Mouse (Mus musculus) urinary bladder, postnatal 14 days (tissue): Measurements from ENCODE around the gene Ntm.

ENCODE experiments used
- DNase-seq: peaks from one replicate; pipeline ENCODE4 v3.0.0; 2021; ENCODE audit warnings: low spot score

Ntm gene

DNA sequence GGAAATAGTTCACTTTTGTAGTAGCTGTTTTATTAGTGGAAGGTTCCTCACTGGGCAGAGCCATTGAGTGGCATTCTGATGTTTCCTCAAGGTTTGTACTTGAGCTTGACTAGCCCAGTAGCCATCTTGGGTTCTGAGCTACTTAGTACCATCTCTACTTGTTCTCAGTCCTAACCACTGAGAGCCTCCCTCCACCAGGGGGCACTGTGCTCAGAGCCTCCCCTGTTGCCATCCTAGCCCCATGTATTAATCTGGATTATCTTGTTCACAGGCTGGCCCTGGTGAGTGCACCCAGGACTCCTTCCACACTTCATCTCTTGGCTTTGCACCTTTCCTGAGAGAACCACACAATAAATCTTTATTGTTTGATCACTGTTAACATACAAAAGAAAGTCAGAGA, 555.0 kb downstream of the Ntm start:
- DNase-seq: peak; percentile 8

DNA sequence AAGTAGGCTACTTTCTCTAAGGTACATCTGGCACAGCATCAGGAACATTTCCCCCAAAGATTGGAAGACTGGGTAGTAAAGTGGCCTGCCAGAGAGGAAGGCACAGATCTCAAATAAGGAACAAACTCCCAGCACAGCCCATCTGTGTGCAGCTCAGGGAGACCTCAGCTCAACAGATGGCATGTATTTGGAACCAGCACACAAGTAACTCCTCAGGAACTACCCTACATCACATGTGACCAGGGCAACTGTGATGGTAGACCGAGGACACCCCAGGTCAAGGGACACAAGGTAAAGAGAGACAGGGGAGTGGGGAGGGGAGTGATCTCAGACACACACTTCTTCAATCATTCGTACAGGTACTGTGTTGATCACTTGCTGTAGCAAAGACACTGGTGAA, 556.0 kb downstream of the Ntm start:
- DNase-seq: no peak

DNA sequence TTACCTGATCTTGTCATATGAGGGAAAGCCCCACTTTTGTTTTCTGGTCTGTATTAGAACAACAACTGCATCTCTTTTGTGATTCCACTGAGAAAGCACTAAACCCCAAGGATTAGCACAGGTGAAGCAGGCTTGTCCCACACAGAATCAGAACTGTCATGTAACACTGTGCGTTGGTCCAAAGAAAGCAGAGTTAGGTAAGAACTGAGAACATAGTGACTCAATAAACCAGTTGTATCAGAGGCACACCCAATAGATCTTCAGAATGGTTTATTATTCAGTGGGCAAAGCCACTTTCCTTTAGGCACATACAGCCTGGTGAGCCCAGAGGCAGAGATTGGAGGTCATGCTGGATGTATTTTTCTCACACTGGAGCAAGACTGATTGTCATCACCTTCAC, 556.9 kb downstream of the Ntm start:
- DNase-seq: no peak

DNA sequence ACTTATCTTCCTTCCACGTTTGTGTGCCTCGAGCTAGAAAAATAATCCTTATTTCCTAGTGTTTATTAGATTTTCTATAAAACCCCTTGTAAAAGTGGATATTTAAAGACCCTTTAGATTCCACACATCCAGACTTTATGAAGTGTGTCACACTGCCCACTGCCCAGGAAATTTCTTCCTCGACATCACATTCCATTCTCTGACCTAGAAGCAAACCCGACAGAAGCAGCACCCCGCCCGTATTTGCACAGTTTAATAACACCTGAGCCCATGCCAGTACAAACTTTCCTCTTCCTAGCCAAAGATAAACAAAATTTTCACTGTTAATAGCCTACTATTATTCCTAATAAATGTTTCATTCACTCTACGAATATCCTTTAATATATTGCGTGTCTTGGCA, 562.8 kb downstream of the Ntm start:
- DNase-seq: no peak

DNA sequence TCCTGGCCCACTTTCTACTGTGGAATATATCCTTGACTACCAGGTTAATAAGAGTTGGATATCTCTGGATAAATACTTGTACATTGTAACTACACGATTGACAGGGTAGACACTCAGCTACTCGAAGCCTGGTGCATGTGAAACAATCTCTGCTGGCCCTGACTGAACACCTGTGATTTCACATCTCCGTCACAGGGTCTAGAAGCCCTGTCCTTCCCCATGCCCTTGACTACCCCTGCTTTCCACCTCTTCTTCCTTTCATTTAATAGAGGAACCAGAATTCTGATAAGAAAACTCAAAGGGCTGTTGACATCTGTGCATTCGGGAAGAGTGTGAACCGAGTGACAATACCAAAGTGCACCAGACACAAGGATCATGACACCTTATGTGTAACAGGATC, 566.8 kb downstream of the Ntm start:
- DNase-seq: no peak

DNA sequence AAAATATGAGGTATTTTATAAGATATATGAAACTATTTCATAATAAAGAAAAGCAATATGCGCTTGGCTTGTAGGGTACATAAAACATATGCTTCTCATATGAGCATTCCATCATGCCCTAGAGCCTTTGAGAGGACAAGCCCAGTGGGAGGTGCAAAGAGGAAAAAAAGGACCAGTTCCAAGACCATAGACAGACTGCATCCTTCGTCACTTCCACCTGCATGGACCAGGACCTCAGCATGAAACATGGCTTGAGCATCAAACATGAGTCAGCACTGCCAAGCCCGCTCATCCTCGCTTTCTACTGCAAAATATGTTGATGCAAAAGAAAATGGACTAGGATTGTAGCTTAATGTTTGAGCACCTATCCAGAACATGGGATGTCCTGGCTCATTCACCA, 569.8 kb downstream of the Ntm start:
- DNase-seq: no peak

DNA sequence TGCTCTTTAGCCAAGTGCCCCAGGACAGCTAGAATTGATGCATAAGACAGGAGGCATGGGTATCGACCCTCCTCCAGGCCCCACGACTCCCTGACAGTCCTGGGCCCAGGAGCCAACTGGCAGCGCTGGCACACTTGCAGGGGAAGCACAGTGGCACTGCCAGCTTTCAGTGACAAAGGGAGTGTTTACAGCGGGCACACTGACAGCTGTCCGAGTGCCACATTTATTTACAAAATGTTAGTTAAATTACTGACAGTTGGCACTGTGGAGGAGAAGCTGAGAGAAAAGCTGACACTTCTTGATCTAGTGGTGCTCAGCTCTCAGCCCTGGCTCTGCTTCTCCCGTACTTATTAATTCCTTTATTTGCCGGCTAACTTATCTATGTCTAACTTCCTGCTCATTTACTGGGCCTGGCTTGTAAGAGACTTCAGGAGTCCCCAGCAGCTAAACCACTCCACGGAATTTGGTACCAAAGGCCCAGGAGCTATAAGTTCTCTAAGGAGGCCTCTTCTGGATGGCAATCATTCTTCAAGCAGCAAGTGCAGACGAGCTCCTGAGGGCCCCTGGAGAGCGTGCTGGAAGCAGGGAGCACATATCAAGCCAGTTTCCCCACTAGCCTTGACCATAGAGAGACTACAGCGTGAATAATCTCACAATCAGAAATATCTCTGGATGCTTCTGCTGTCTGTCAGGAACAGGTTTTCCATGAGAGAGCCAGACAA, 572.0 kb downstream of the Ntm start:
- DNase-seq: no peak

DNA sequence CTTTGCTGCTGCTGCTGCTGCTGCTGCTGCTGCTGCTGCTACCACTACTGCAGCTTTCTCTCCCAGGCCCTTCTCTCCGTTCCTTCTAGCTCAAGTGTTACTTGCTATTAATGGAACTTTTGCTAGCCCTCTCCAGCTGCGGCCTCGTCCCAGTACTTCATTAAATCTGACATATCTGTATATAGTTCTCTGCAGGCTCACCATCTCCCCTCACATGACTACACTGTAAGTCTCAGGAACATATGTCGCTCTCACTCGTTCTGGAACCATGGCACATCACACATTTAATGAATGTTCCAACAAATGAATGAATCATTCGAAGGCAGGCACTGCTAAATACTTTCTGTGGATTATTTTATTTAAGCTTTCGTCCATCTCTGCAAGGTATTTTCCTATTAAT, 573.7 kb downstream of the Ntm start:
- DNase-seq: no peak

DNA sequence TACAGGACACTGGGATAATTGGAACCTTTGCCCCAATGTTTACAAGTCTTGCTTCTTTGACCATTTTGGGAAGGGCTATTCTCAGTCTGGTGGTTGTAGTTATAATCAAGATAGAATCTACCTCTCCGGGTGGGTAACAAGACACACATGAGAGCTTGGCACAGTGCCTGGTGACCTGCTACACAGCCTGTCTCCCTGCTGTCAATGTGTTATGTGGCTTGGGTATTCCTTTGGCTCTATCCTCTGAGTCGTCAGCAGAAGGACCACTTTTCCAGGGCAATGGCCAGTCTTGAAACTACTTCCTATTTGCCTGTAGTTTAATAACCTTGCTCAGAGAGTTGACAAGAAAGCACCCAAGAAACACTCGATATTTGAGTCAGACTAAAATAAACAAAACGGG, 575.8 kb downstream of the Ntm start:
- no peak for DNase-seq

DNA sequence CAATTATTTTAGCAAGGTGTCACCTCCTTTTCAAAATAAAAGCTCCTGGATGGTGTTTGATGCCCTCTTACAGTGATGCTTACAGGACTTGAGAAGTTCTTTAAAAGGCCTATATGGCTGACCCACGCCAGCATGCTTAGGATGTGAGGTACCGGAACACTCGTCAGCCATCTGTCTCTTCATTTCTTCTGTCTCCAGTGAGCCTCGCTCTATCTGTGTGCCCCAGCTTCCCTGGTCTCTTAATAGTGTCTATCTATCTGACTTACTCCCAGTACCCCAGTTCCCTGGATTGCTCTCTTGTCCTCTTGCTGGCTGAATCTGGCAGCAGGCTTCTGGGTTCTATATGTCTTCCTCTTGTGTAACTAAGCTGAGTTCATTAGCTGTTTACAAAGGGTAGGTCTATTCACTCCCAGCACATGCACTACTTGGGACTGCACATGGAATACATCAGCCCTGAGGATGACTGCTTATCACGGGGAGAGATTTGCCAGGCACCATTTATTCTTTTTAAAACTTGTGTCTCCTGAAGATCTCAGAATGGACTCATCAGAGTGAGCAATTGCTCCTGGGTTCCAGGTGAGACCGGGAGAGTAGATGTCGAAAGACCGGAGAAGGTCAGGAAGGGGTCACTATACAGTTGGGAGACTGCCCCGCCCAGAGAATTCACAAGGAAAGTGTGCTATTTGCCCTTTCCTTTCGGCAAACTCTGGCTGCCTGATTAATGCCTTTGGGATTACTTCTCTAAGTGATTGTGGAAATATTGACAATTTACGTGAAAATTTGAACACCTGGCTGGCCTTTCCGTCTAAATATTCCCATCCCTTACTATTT, 585.6 kb downstream of the Ntm start:
- no peak for DNase-seq

DNA sequence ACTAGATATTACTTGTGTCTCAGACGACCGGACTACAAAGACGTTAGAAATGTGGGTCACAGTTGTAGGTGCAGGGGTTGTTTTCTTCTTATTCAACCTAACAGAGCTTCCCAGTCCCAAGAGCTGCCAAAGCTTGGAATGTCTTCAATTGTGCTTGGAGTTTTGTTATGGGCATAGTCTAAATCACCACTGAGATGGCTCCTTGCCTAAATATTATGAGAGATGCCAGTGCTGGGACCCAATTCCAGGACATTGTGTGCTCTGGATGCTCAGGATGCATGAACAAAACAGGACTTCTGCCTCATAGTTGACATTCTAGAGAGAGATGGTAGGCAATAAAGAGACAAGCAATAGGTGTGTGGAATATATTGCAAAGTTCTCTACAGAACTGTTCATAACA, 591.6 kb downstream of the Ntm start:
- DNase-seq: no peak

DNA sequence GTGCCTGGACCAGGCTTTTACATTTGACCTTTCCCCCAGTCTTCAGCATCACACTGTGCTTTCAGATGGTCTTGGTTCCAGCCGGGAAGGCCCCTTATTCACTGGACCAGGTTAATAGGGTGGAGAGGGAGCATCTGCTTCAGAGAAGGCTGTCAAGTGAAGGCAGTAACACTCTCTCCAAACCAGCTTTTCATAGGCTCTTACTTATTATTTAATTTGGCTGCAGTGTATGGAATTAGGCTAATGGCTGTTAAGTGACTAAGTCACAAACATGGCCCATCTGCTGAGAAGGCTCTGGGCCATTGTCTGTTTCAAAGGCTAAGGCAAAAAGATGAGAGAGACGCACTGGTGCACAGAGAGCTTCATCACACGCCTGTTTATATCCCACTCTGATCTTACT, 593.3 kb downstream of the Ntm start:
- no peak for DNase-seq

DNA sequence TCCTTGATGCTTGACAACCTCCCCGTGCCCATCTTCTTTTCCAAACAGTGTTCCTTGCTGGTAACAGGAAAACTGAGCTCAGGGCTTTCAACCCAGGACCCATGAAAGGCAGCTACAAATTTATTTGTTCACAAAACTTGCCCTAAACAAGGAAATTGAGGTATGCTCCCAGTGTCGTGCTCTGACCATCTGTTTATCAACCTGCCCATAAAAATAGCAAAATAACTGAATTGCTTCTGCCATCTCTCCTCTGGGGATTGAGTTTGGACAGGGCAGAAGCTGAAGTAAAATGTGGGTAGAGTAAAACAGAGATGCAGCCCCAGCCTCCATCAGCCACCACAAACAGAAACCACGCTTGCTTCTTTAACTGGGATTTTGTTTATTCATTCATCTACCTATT, 594.6 kb downstream of the Ntm start:
- no peak for DNase-seq

DNA sequence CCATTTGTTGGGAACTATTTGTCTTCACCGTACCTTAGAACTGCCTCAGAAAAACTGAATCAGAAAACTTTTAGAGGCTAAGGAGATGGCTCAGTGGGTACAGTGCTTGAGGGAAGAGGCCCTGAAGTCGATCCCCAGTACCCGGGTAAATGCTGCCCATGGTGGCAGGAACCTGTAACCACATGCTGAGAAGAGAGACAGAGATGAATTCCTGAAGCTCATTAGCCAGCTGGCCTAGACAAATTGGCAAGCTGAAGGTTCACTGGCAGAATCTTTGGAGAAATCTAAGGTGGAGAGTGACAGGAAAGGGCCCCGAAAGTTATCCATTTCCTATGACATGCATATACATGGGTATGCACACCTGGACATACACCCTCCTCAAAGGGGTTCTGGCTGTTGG, 605.1 kb downstream of the Ntm start:
- DNase-seq: no peak

DNA sequence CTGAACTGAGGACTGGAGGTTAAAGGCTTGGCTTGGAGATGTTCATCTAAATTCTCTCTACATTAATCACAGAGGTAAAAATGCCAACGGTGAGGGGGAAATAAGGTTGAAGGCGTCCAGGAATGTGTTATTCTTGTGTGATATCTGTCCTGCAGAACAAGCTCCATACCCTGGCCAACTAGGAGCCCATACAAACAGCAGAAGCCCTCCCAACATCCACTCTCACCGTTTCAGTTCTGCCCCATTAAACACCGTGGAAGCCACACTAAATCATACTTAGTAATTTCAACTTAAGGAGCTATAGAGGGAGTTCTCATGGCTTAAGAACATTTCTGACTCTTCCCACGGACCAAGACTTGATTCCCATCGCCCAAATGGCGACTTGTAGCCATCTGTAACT, 620.6 kb downstream of the Ntm start:
- no peak for DNase-seq

DNA sequence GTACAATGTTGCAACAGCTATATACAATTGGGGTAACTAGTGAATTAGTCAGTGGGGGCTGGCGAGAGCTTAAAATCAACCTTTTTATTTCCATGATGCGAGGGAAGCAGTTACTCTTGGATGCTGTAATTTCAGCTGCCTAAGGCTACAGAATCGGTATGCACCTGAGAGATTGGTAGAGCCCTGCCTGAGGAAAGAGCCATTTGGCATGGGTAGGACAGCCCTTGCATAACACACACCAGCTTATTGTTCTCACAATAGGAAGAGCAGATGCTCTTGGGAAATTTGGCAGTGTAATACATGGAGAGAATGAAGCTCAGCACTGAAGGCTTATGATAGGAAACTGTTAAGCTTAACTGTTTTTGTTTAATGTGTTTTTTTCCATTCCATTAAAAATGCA, 621.6 kb downstream of the Ntm start:
- no peak for DNase-seq

DNA sequence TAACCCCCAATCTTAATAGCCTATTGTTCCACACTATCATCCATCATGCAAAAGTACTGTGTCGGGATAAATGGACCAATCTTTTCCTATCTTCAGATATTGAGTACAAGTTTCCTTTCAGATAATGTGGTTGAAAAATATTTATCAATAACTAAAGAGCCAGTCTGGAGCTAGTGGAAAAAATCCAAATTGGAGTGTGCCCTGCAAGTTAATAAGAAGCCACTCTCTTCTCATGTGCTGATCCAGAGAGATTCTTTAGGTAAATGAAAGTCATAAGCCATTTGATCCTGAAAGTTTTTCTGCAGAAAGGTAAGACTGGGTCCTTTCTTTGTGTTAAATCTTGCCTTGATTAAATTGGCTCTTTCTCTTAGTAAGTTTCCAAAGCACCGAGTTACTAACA, 627.3 kb downstream of the Ntm start:
- no peak for DNase-seq

DNA sequence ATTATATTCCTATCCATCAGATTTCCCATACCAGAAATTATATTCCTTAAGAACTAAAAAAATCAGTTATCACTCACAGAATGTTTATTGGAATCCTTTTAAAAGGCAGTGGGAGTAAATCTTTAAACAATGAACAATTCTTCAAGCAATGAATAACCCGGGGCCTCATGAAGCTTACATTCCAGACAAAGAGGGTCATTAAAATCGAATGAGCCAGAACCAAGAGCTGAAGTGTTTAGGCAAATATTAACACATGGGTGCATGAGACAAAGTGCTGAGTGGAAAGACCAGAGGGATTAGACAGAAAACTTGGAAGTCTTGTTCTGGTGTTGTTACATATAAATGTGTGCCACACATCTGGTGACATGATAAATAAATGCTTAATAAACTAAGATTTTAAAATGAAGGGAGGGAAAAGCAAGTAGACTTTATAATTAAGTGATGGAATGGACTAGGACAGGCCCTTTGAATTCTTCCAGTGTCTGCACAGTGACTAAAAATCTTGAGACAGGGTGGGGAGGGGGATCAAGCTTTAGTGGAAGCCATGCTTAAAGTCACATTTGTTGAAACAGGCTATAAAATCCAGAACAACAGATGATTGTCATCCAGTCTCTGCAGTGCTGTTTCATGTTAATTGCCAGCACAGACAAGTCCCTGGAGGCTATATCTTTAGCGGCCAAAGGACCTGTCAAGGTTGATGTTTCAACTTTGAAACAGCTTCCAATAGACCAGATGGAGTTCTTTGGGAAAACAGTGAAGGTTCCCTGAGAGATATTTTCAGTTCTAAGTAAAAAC, 630.4 kb downstream of the Ntm start:
- DNase-seq: no peak

DNA sequence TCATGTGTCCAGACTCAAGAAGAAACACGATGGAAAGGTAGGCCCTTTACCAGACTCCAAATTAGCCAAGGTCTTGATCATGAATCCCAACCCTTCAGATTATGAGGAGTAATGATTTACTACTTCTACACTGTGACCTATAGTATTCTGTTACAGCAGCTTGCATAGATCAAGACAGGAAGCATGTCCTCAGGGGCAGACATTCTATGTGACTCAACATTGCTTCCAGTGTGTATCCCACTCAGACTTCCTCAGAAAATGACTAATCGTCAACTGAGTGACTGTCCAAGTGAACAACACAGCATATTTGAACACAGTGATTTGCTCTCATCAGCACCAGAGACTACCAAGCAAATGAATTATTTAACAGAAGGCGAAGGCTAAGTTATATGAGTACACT, 632.5 kb downstream of the Ntm start:
- DNase-seq: no peak

DNA sequence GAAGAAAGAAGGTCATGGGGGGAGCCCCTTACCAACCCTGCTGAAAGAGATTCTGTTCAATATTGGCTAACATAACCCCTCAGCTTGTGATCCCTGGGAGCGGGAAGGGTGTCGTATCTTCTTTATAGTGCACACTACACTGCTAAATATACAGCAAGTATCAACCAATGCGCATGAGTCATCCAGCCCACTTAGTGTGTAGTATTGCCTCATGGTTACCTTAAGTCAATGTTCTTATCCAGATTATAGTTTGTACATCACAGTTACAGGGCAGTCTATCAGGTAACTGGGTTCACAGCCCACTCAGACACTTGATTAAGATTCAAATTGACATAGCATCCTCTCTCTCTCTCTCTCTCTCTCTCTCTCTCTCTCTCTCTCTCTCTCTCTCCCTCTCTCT, 636.7 kb downstream of the Ntm start:
- no peak for DNase-seq

DNA sequence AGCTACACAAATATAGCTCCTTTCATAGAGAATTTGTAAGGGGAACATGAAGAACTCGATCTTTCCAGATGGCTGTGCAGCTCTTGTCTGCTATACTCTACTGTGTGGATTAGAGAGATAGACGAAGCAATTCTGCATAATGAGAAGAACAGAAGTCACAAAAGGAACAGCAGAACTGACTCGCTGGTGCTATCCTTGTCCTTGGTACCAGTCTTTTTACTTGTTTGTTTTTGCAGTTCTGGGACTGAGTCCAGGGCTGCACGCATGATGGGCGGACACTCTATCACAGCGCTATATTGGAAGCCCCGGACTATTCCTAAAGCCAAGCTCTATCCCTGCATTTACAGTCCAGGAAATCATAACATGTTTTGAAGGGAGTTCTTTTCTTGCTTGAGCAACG, 637.8 kb downstream of the Ntm start:
- DNase-seq: no peak

DNA sequence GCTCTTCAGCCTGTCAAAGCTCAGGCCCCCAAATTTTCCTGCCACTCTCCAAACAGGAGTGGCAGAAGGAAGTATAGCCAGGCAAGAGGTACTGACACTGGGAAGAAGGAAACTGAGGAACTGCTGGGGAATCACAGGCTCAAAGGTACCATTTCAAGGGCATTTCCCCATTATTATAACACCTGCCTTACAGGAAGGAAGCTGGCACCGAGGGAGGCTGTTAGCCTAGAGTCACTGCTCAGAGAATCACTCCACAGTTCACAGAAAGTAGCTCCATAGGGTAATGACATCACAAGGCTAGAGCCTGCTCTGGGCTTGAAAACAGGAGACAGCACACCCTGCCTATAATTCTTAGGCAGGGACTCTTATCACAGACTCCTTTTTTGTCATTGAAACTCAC, 643.7 kb downstream of the Ntm start:
- no peak for DNase-seq

DNA sequence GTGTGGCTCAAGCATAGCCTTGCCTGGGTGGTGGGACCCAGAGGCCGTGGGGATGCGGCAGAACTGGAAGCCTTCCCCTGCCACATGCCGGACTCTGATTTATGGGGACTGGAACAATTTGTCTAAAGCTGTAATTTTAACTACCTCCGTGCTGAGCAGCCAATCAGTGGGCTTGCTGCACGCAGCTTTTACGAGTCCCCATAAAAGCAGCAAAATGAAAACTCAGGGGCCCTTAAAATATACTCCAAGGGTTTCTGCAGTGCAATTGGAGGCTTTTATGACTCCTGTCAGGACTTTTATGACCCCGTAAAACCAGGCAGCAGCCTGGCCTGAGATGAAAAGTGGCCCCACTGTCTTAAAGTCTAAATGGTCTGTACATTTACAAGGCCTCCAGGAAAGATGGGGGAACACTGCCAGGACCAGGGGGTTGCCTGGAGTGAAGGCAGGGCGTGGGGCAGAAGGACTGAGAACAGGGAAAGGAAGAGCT, 644.2 kb downstream of the Ntm start:
- DNase-seq: peak; percentile 12
